Mouse (Mus musculus) kidney, postnatal 36 days (tissue): ENCODE results near the gene Cacnb3.

Experiments used
- DNase-seq, 2 experiments: peaks; one replicate each; pipeline ENCODE4 v3.0.0; 2021 to 2022; ENCODE audit warnings: mixed read lengths in 2 of 2

The Cacnb3 gene

GRCm38 (mm10) chr15:98636517-98636916 is 5.9 kb downstream of the Cacnb3 start:
- no peak for DNase-seq

GRCm38 (mm10) chr15:98637155-98637554 is 6.5 kb downstream of the Cacnb3 start:
- no peak for DNase-seq

- DNase-seq = peak; percentile 49 to 61
These were observed 9.5 kb downstream of the Cacnb3 start for GRCm38 (mm10) chr15:98640157-98640556.

- no peak for DNase-seq
These were observed 13.8 kb downstream of the Cacnb3 start for GRCm38 (mm10) chr15:98644406-98644805.

- DNase-seq = peak; percentile 52 to 58
These were observed 14.7 kb downstream of the Cacnb3 start for GRCm38 (mm10) chr15:98645057-98646026.

- DNase-seq = no peak
These were observed 16.1 kb downstream of the Cacnb3 start for GRCm38 (mm10) chr15:98646737-98647136.

GRCm38 (mm10) chr15:98647308-98647707 is 16.7 kb downstream of the Cacnb3 start:
- DNase-seq = no peak

GRCm38 (mm10) chr15:98648071-98648470 is 17.4 kb downstream of the Cacnb3 start:
- DNase-seq = no peak

- no peak for DNase-seq
These were observed 20.8 kb downstream of the Cacnb3 start for GRCm38 (mm10) chr15:98651431-98651830.

GRCm38 (mm10) chr15:98652174-98652573 is 21.5 kb downstream of the Cacnb3 start:
- DNase-seq = no peak

- no peak for DNase-seq
These were observed 26.5 kb downstream of the Cacnb3 start for GRCm38 (mm10) chr15:98656982-98657751.

- no peak for DNase-seq
These were observed 31.5 kb downstream of the Cacnb3 start for GRCm38 (mm10) chr15:98662198-98662566.

GRCm38 (mm10) chr15:98662567-98663545 is 32.2 kb downstream of the Cacnb3 start, which contains the start of gene Ddx23:
Gene Ddx23, minus strand, starts transcription at chr15:98662894.
- peak; percentile 98 for DNase-seq

- DNase-seq = peak in 1 of 2 experiments; percentile 50
These were observed 33.6 kb downstream of the Cacnb3 start for GRCm38 (mm10) chr15:98664042-98664907.

- DNase-seq = peak in 1 of 2 experiments; percentile 22
These were observed 42.0 kb downstream of the Cacnb3 start for GRCm38 (mm10) chr15:98672592-98672991.

GRCm38 (mm10) chr15:98673732-98674131 is 43.1 kb downstream of the Cacnb3 start:
- no peak for DNase-seq

- no peak for DNase-seq
These were observed 43.8 kb downstream of the Cacnb3 start for GRCm38 (mm10) chr15:98674284-98674993.

GRCm38 (mm10) chr15:98674994-98675545 is 44.4 kb downstream of the Cacnb3 start:
- DNase-seq = no peak

- DNase-seq = no peak
These were observed 45.1 kb downstream of the Cacnb3 start for GRCm38 (mm10) chr15:98675634-98676250.

- DNase-seq = peak in 1 of 2 experiments; percentile 40
These were observed 45.8 kb downstream of the Cacnb3 start for GRCm38 (mm10) chr15:98676471-98676870.
